Mouse (Mus musculus) kidney, adult 18-20 months (tissue): Measurements from ENCODE around the gene Calcrl.
A peak's percentile ranks its signal among the peaks of the same experiment; 100 is the strongest.
"Not testable (repeated sequence)": the region's sequence is repeated elsewhere in the genome, so short reads cannot be mapped to it uniquely, and the experiment has no call there.

Experiments used
- DNase-seq: peaks from one replicate; pipeline ENCODE4 v3.0.0; 2021

Gene Calcrl

DNA sequence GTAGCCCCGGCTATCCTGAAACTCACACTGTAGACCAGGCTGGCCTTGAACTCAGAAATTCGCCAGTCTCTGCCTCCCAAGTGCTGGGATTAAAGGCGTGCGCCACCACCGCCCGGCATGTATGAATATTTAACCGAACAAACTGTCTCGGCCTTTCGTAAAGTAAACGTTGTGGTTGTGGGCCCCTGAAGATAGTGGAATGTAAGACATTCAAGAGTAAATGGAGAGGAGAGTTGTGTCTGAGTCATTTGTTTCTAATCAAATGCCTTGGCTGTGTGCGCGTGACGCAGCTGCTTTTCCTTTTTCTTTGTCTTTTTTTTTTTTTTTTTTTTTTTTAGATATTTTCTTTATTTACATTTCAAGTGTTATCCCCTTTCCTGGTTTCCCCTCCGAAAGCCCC, 36.7 kb downstream of the Calcrl start:
- not testable (repeated sequence) for DNase-seq

DNA sequence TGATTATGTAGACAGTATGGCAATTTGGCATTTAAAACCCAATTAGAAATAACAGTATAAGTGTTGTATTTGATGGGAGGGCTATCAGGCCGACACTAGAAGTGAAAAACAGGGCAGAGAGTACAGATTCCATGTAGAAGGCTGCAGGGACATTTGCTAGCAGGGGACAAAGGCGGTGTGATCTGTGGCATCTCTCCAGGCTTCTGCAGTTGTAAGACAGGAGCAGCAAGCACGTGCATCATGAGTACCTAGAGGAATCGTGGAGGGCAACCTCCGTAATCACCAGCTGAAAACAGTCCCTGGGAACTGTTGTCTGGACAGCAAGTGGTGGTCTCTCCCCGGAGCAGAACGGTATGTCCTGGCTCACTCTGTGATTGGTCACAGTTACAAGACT, 37.2 kb downstream of the Calcrl start:
- DNase-seq: peak; percentile 12

DNA sequence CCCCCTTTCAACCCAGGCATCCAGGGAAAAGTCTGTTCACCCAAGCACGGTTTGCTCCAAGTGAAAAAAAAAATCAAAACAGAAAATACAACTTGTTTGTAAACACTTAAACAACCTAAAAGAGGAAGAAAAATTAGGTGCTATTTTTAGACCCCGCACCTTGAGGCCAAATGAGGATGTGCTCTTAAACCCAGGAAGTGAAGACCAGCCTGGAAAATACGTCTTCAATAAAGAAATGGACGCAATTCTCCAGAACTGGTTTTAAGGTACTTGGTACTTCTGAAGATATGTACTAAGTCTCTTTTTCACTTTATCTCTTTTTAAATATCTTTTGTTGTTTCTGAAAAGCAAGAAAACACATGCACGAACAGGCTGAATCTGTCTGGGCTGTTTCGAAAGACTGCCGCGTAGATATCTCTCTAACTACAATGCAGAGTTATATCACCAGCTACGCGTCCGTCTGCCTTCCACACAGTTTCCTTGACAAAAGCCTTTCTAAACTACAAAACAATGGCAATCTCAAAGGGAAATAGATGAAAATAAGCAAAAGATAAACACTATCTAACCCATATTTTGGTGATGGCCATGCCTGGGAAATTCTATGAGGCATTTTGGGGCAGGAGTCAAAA, 37.7 kb downstream of the Calcrl start:
- DNase-seq: peak; percentile 25

DNA sequence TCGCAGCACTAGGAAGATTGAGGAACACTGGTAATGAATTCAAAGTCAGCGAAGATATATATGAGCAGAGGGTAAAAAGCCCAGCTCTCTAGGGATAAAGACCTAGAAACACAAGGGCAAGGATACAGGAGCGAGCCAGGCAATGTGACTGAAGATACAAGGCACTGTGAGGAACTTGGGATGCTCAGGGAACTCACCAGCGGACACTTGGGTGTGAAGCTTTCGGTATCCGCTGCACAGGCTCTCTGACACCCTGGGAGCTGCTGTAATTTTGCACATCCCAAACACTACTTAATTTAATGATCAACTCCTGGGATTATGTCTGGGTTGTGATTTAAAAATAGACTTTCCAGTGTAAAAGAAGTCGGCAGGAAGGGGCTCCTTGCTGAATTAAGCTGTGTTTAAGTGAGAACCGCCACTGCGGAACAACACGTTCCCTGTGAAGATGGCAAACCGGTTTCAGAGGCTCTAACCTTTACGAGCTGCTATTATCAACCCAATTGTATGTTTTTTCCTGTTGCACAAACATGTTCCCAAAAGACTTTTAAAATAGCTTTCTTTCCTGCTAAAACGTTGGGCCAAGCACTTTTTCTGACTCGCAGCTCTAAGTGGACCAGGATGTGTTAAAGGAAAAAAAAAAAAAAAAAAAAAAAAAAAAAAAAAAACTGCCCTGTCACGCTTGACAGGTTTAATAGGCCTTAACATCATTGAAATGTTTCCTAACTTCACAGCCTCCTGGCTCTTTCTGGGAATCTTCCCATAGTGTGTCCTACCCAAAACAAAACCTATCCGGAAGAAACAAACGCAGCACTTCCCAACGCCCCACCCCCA, 38.4 kb downstream of the Calcrl start:
- peak; percentile 48 for DNase-seq

DNA sequence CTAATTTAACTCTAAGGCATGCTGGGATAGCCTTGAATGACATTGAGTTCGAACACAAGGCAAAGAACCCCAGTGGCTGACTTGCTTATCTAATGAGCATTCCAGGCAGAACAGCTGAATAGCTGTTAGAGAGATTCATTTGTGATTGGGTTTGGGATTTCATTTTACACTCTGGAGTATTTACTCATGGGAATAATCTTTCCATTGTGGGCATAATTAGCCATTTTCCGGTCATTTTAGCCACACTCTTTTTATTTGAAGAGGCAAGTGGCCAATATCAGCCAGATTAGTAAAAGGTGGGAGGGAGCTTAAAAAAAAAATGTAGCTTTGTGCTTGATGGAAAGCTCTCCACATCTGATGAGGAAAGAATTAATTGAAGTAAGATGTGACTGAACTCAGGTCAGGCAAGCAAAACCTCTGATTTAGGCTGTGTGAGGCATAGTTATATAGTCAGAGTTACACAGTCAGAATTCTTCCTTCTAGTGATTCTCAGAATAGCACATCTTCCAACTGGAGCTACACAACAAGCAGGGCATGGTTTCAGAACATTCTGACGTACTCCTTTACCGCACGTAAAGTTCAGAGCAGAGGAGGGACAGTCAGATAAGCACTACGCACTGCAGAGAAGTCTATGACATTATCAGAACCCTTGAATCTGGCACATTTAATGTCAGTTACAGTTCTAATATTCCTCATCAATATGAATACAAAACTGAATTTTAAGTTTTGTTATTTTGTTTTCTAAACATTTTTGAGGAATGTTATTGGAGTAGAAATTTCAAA, 40.1 kb downstream of the Calcrl start:
- no peak for DNase-seq

DNA sequence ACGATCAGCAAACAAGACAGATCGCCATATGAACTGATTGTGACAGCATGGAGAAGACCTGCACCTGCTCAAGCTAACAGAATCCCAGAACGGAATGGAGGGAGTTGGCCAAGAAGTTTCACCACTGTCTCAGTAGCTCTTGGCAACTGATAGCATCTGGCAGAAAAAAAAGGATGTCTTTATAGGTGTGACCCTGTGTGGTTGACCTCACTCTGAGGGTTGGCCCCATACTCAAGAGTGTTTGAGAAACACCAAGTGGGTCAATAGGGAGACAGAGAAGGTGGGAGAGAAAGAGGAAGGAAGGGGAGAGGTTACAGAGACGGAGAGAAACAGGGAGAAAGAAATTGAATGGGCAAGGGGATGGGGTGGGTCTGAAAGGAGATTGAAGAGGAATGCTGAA, 41.4 kb downstream of the Calcrl start:
- DNase-seq: no peak

DNA sequence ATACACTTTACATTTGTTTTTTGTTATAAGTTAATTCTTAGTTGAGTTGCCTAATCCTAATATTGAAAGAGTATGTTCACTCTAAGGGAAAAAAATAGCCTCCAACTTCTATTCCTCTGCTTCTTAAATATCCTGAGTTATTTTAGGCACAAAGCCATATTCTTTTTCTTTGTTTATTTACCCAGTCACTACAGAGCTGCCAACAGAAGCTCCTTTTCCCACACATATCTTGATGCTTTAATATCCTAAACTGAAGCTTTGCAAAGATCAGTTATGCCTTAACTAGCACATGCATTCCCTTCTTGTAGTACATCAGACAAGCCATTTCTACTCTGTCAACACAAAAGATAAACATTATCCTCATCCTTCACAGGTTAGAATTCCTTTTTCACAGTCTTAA, 42.7 kb downstream of the Calcrl start:
- DNase-seq: no peak

DNA sequence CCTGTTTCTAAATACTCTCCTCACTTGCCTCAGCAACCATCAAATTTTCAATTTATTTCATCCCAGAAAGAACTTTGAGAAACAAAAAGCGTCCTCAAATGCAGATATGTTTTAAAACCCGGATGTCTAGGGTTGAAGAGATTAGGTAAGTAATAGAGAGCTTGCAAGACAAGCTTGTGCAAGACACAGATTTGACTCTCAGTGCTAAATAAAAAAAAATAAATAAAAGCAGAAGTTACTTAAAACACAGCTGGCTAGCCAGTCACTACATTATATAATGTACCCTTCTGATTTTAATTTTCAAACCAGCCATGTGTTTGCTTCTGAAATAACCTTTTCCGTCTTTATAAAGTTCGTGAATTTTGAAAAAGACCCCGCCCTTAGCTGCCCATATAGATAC, 43.2 kb downstream of the Calcrl start:
- no peak for DNase-seq

DNA sequence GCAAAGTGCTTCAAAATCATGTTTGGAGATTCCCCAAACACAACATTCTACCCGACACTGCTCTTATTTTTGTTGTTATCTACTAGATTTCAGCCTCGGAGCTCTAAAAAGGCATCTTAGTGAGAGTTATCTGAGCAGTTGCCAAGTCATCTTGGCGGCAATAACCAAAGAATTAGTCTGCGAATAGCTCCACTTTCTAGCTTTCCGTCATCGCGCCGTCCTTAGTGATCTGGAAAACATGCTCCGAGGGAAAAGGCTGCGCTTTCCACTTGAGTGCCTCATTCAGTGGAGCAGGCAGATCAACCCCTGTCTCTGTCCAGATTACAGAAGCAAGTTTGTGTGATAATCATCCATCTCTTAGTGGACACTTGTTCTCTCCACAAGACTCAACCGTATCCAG, 44.4 kb downstream of the Calcrl start:
- DNase-seq: peak; percentile 48

DNA sequence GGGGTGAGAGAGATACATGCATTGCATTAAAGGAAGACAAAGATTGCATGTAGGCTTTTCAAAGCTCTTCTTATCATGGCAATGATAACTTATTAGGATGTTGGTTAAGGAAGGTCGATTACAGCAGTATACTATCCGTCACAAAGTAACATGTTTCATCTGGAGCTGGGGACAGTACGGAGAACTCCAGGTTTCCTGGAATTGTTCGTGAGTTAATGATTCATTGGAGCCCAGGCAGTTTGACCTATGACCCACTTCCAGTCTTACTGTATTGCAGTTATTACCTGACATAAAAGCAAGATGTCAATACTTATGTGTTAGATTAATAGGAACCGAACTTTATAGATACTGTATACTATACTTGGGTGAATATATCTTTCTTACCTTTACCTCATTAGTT, 46.5 kb downstream of the Calcrl start:
- DNase-seq: peak; percentile 56

DNA sequence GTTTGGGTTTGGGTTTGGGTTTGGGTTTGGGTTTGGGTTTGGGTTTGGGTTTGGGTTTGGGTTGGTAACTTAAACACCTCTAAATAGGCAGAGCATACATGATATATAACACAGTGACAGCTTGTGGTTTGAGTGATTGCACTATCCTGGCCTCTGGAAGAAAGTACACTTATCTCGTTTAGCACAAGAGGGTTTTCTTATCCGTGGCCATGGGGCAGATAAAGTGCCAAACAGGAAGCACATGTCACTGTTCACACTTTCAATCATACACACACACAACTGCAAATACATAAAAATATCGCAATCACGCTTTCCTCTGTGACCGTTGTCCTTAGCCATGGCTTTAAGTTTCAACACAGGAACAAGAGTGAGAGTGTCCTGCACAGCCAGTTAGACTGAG, 56.0 kb downstream of the Calcrl start:
- DNase-seq: no peak

DNA sequence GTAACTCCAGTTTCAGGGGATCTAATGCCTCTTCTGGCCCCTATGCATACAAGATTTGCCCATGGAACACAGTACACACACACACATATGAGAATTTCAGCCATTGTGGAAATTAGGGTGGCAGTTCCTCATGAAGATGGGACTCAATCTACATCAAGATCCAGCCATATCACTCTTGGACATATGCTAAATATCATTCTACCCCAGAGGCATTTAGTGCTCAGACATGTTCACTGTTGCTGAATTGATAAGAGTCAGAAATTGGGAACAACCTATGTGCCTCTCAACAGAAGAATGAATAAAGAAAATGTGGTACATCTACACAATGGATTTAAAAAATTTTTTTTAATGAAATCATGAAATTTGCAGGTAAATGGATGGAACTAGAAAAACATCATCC, 58.5 kb downstream of the Calcrl start:
- no peak for DNase-seq

DNA sequence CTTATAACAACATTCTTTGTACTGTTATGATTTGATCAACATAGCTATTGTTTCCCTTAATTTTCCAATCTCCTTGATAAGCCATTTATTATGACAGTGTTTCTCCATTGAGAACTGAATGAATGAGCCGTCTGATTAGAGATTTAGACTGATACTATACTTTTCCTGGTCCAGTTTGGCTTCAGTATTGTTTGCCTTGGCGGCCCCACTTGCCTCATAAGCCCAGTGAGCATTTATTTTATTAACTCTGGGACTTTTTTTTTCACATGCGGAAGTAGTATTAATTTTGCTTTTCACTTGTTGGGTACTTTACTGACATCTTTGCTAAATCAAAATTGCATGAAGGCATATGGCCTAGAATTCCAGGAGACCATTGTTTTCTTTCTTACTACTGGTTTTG, 59.9 kb downstream of the Calcrl start:
- no peak for DNase-seq

DNA sequence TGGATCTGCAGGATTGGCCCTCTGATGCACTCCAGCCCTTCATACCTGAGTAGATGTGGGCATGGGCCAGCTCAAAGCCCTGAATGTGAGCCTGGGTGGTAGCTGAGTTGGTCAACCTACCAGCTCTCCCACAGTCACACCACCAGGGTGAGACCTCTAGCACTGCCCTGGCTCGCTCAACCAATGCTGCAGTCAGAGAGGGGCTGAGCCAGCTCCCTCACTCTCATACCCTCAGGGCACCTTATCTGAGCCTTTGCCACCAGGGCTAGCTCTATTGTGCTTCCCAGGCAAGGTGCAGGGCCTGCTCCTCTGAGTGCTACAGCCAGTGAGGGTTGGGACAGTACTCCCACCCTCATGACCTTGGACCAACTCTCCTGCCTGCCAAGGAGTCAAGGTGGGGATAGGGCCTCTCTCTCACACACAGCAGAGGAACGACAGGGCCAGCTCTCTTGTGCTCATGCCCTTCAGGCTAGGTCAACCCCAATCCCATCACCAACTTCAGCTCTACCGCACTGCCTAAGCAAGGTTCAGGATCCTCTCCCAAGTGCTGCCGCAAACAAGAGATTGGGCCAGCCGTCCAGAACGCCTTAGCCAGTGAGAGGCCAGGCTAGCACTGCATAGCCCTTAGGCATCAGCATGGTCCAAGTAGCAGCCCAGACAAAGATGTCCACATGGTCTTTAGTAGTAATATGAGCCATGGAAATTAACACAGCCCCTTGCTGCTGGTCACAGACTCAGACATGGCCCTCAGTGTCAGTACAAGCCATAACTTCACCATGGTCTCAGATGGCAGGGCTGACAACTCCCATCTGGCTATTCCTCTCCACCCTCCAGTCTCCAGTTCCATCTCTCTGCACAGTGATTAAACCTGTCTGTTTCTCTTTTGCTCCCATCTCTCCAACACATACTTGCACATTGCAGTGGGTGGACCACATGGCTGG, 62.2 kb downstream of the Calcrl start:
- no peak for DNase-seq

DNA sequence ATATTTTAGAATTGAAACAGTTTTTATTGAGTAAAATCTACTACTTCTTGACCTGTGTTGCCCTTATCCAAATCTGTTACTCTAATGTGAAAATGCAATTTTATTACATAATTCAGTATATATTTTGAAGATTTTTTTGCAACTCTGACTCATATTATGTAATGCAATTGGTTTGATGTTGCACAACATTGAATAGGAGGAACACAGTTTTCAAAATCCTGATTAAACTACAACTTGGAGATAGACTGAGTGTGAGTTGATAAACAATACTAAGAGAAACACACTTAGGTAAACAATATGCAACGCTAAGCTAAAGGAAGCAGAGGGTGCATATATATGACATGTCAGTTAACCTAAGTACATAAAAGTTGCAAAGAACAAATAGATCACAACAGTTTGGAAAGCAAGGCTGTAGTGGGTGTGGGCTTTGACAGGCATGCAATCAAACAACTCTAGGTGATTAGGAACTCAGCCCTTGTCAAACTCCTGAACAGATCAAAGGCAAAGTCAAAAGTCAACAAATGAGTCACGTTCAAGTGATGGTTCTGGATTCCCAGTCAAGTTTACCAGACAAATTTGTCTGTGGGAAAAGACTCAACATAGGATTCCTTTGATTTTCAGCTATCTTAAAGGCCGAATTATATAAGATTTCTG, 66.4 kb downstream of the Calcrl start:
- DNase-seq: no peak

DNA sequence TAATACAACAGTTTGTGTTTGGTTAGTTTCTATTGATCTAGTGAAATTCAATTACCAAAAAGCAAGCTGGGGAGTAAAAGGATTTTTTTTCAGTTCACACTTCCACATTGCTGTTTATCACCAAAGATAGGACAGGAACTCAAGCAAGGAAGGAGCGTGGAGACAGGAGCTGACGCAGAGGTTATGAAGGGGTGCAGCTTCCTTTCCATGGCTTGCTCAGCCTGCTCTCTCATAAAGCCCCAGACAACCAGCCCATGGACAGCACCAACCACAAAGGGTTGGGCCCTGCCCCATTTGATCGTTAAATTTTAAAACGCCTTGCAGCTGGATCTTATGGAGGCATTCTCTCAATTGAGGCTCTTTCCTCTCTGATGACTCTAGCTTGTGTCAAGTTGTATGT, 69.9 kb downstream of the Calcrl start:
- no peak for DNase-seq

DNA sequence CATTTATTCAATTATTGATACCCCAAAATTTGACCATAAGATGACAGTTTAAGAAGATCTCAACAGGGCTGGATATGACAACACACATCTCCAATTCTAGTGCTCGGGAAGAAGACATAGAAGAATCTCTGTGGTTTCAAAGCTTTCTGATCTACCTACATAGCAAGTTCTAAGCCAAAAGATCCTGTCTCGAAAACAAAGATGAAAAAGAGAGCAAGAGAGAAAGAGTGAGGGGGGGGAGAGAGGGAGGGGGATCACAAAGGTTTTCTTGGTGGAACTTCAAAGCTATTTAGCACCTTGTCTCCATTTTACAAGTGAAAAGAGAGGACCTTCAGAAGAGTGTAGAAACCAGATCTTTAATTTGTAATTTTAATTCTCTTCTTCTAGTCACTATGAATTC, 77.8 kb downstream of the Calcrl start:
- no peak for DNase-seq

DNA sequence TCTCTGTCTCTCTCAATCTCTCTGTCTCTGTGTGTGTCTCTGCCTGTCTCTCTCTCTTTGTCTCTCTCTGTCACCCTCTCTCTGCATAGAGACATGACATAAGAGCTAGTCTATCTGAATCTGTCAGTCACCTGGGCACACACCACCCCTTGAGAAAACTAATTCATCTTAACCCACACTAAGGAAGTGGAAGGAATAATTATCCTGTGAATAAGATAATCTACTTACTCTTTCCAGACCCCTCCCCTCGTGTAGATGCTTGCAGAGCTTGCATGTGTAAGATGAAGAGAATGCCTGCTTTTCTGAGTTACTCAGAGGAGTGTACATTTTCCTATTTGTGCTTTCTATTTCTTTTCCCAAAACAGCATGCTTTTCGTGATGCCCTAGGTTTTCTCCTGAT, 81.5 kb downstream of the Calcrl start:
- DNase-seq: no peak

DNA sequence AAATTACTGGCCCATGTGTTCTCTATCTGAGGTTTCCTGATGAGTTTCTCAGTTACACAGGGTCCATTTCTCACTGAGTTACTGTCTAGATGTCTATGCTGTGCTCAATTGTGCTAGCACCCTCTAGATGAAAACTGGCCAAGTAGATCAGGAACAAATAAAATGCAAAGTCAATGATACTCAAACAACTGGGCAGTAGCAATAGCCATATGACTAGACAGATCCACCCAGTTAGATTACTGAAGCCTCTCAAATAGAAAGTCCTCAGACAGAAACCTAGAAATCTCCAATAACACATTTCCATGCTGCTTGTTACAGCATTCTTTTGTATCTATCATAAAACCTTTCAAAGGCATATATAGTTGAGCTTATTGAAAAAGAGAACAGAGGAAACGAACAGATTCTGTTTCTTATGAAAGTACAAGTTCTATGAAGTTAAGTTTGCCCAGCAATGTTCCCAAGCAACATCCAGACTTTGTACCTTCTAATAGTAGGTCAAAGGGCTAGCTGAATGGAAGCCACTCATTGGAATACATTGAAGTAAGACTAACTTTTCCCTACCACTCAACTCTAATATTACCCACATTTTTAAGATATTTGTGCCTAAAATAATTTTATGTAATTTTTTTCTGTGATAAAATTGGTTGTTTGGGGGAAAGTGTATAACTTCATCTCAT, 87.3 kb downstream of the Calcrl start:
- no peak for DNase-seq

DNA sequence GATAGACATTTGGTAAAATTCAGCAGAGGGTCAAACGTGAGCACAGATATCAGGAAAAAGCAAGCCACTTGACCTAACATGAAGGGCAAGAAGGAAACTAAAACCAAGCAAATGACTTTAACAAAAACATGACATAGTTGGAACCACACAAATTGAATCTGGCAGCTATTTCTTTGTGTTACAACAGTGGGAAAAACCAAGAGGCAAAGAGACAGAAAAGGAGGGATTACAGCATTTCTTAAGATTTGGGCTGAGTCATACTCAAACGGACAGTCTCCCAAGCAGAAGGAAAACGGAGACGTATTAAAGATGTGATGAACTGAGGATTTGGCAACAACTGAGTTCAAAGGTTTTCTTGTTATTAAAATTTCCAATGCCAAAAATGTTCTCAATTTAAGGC, 88.9 kb downstream of the Calcrl start:
- DNase-seq: no peak

DNA sequence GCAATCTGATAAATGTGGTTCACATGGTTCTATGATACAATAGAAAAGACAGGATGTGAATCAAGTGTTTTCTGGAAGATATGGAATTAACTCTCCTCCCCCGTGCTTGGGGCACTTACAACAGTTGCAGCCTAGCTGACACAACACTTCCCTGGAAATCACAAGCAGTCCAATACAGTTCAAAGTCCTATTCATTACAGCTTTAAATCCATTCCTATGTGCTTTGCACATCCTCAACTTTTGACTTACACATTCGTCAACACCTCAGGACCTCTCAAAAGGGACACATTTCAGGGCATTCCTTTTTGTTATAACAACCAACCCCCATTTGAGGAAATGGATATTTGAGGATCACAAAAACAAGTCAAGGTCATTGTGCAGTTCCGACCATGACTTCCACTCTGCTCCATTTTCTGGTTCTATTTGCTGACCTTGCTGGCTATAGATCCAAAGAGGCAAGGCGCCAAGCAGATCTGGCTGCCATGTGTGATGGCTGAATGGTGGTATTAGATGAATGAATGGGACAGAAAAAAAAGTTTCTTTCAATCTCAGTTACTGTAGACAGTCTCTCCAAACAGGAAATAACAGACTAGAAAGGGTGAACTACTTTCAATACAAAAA, 108.9 kb downstream of the Calcrl start:
- no peak for DNase-seq
